Mouse (Mus musculus) naive thymus-derived CD4-positive, alpha-beta T cell, adult 2 months (primary cell): ENCODE data around the gene Gbp2b.
"Not testable (repeated sequence)": the region's sequence is repeated elsewhere in the genome, so short reads cannot be mapped to it uniquely, and the experiment has no call there.

ENCODE experiments used
- DNase-seq: peaks from one replicate; pipeline ENCODE4 v3.0.0-alpha.2; 2011; ENCODE audit warnings: low read depth

Gene Gbp2b

GRCm38 (mm10) chr3:142594547-142594946 is at the start of gene Gbp2b:
Gene Gbp2b (plus strand): TSS chr3:142594847.
- no peak for DNase-seq

- peak; percentile 42 for DNase-seq
Measured at GRCm38 (mm10) chr3:142546690-142547089, 48.0 kb upstream of the Gbp2b start.

- no peak for DNase-seq
Measured at GRCm38 (mm10) chr3:142550052-142550676, 44.5 kb upstream of the Gbp2b start.

GRCm38 (mm10) chr3:142554601-142555000 is 40.0 kb upstream of the Gbp2b start:
- no peak for DNase-seq

GRCm38 (mm10) chr3:142555623-142556022 is 39.0 kb upstream of the Gbp2b start:
- DNase-seq = no peak

- peak; percentile 50 for DNase-seq
Measured at GRCm38 (mm10) chr3:142559632-142560228, 34.9 kb upstream of the Gbp2b start, which contains the start of gene Gbp3. Gene Gbp3 (plus strand): TSS chr3:142560026.

GRCm38 (mm10) chr3:142560296-142560948 is 34.2 kb upstream of the Gbp2b start:
- DNase-seq = peak; percentile 94

GRCm38 (mm10) chr3:142561045-142561646 is 33.5 kb upstream of the Gbp2b start:
- no peak for DNase-seq

GRCm38 (mm10) chr3:142561666-142562065 is 33.0 kb upstream of the Gbp2b start:
- DNase-seq = no peak

- not testable (repeated sequence) for DNase-seq
Measured at GRCm38 (mm10) chr3:142567490-142567889, 27.2 kb upstream of the Gbp2b start.

GRCm38 (mm10) chr3:142570738-142571137 is 23.9 kb upstream of the Gbp2b start:
- DNase-seq = no peak

- DNase-seq = no peak
Measured at GRCm38 (mm10) chr3:142577108-142577507, 17.5 kb upstream of the Gbp2b start.

GRCm38 (mm10) chr3:142578342-142578741 is 16.3 kb upstream of the Gbp2b start:
- DNase-seq = no peak

- no peak for DNase-seq
Measured at GRCm38 (mm10) chr3:142583067-142583466, 11.6 kb upstream of the Gbp2b start.

- no peak for DNase-seq
Measured at GRCm38 (mm10) chr3:142587386-142587785, 7.3 kb upstream of the Gbp2b start.

GRCm38 (mm10) chr3:142588888-142589287 is 5.8 kb upstream of the Gbp2b start:
- DNase-seq = no peak

- no peak for DNase-seq
Measured at GRCm38 (mm10) chr3:142590431-142591067, 4.1 kb upstream of the Gbp2b start.

- no peak for DNase-seq
Measured at GRCm38 (mm10) chr3:142597923-142598322, 3.3 kb downstream of the Gbp2b start.

- no peak for DNase-seq
Measured at GRCm38 (mm10) chr3:142601675-142602074, 7.0 kb downstream of the Gbp2b start.

GRCm38 (mm10) chr3:142618658-142619057 is 24.0 kb downstream of the Gbp2b start:
- peak; percentile 34 for DNase-seq

- DNase-seq = peak; percentile 66
Measured at GRCm38 (mm10) chr3:142619606-142620005, 25.0 kb downstream of the Gbp2b start.
